Mouse (Mus musculus): ENCODE data around the gene Pzp. TPM values are rescaled to one million over a fixed set of nuclear protein-coding genes. Genes with fewer than 3 reads are reported as not detected.

The Pzp gene
- polyA plus RNA-seq, 2 experiments, result 0.06 TPM; not detected in 1

GRCm38 (mm10) chr6:128545402-128545801, 18.9 kb upstream of the Pzp start:
- Histone ChIP-seq H3K27me3 (ENCODE audit: control insufficient read depth, insufficient read depth, low read length) (no peaks in the 10 kb centered on the region), H3K9ac (ENCODE audit: low read depth, low read length, severe bottlenecking) (no peak overlapping the region), H3K9me3 (ENCODE audit: control insufficient read depth, low read length) (no peaks in the 10 kb centered on the region), H3K4me2 (replicated peaks; ENCODE audit: low read depth, low read length, severe bottlenecking) (no peak overlapping the region), H3K4me1 (ENCODE audit: control insufficient read depth, insufficient read depth, low read length) (no peaks in the 10 kb centered on the region), H3K36me3 (ENCODE audit: control insufficient read depth, insufficient read depth, low read length) (no peaks in the 10 kb centered on the region), H3K4me3 (replicated peaks; ENCODE audit: low read length) (no peak overlapping the region), H3K27ac (replicated peaks; ENCODE audit: low read depth, low read length) (no peak overlapping the region)
- WGBS, result 82% methylated on average over 4 of the region's 4 CpGs
- TF ChIP-seq POLR2A (IDR thresholded peaks at IDR 0.05; ENCODE audit: borderline replicate concordance, extremely low read depth, insufficient read depth, insufficient read length), result no peak
- DNase-seq (ENCODE audit: low spot score) (no peak), ATAC-seq (ENCODE audit: low FRiP score, low read depth) (no peak)

GRCm38 (mm10) chr6:128543226-128543625, 16.7 kb upstream of the Pzp start:
- 66% methylated on average over 13 of the region's 13 CpGs for WGBS
- Histone ChIP-seq H3K9me3 (ENCODE audit: control insufficient read depth, low read length) (no peaks in the 10 kb centered on the region), H3K4me2 (replicated peaks; ENCODE audit: low read depth, low read length, severe bottlenecking) (no peak overlapping the region), H3K4me1 (ENCODE audit: control insufficient read depth, insufficient read depth, low read length) (no peaks in the 10 kb centered on the region), H3K9ac (ENCODE audit: low read depth, low read length, severe bottlenecking) (no peak overlapping the region), H3K27me3 (ENCODE audit: control insufficient read depth, insufficient read depth, low read length) (no peaks in the 10 kb centered on the region), H3K4me3 (replicated peaks; ENCODE audit: low read length) (no peak overlapping the region), H3K27ac (replicated peaks; ENCODE audit: low read depth, low read length) (no peak overlapping the region), H3K36me3 (ENCODE audit: control insufficient read depth, insufficient read depth, low read length) (no peaks in the 10 kb centered on the region)
- no peak for DNase-seq (ENCODE audit: low spot score)
- ATAC-seq (ENCODE audit: low FRiP score, low read depth), result no peak
- TF ChIP-seq POLR2A (IDR thresholded peaks at IDR 0.05; ENCODE audit: borderline replicate concordance, extremely low read depth, insufficient read depth, insufficient read length), result no peak

GRCm38 (mm10) chr6:128535250-128535649, 8.7 kb upstream of the Pzp start:
- no peak for TF ChIP-seq POLR2A (IDR thresholded peaks at IDR 0.05; ENCODE audit: borderline replicate concordance, extremely low read depth, insufficient read depth, insufficient read length)
- 90% methylated on average over 2 of the region's 2 CpGs for WGBS
- DNase-seq (ENCODE audit: low spot score), result no peak
- Histone ChIP-seq H3K4me2 (replicated peaks; ENCODE audit: low read depth, low read length, severe bottlenecking) (no peak overlapping the region), H3K9me3 (ENCODE audit: control insufficient read depth, low read length) (no peaks in the 10 kb centered on the region), H3K36me3 (ENCODE audit: control insufficient read depth, insufficient read depth, low read length) (no peaks in the 10 kb centered on the region), H3K27ac (replicated peaks; ENCODE audit: low read depth, low read length) (no peak overlapping the region), H3K4me3 (replicated peaks; ENCODE audit: low read length) (no peak overlapping the region), H3K27me3 (ENCODE audit: control insufficient read depth, insufficient read depth, low read length) (no peaks in the 10 kb centered on the region), H3K4me1 (ENCODE audit: control insufficient read depth, insufficient read depth, low read length) (no peaks in the 10 kb centered on the region), H3K9ac (ENCODE audit: low read depth, low read length, severe bottlenecking) (no peak overlapping the region)
- ATAC-seq (ENCODE audit: low FRiP score, low read depth), result no peak

GRCm38 (mm10) chr6:128533296-128533695, 6.8 kb upstream of the Pzp start:
- H3K4me3 ChIP-seq (replicated peaks; ENCODE audit: low read length), result no peak overlapping the region
- H3K9ac ChIP-seq (ENCODE audit: low read depth, low read length, severe bottlenecking), result no peak overlapping the region
- no peak overlapping the region for H3K4me2 ChIP-seq (replicated peaks; ENCODE audit: low read depth, low read length, severe bottlenecking)
- no peak for TF ChIP-seq POLR2A (IDR thresholded peaks at IDR 0.05; ENCODE audit: borderline replicate concordance, extremely low read depth, insufficient read depth, insufficient read length)
- ATAC-seq (ENCODE audit: low FRiP score, low read depth), result no peak
- 86% methylated on average over 6 of the region's 6 CpGs for WGBS
- H3K27me3 ChIP-seq (ENCODE audit: control insufficient read depth, insufficient read depth, low read length), result no peaks in the 10 kb centered on the region
- no peaks in the 10 kb centered on the region for H3K9me3 ChIP-seq (ENCODE audit: control insufficient read depth, low read length)
- no peak overlapping the region for H3K27ac ChIP-seq (replicated peaks; ENCODE audit: low read depth, low read length)
- H3K36me3 ChIP-seq (ENCODE audit: control insufficient read depth, insufficient read depth, low read length), result no peaks in the 10 kb centered on the region
- H3K4me1 ChIP-seq (ENCODE audit: control insufficient read depth, insufficient read depth, low read length), result no peaks in the 10 kb centered on the region
- DNase-seq (ENCODE audit: low spot score), result no peak

- no peak for ATAC-seq (ENCODE audit: low FRiP score, low read depth)
- no peaks in the 10 kb centered on the region for H3K27me3 ChIP-seq (ENCODE audit: control insufficient read depth, insufficient read depth, low read length)
- H3K4me2 ChIP-seq (replicated peaks; ENCODE audit: low read depth, low read length, severe bottlenecking), result no peak overlapping the region
- H3K36me3 ChIP-seq (ENCODE audit: control insufficient read depth, insufficient read depth, low read length), result no peaks in the 10 kb centered on the region
- H3K9me3 ChIP-seq (ENCODE audit: control insufficient read depth, low read length), result no peaks in the 10 kb centered on the region
- TF ChIP-seq POLR2A (IDR thresholded peaks at IDR 0.05; ENCODE audit: borderline replicate concordance, extremely low read depth, insufficient read depth, insufficient read length), result no peak
- no peak for DNase-seq (ENCODE audit: low spot score)
- H3K4me3 ChIP-seq (replicated peaks; ENCODE audit: low read length), result no peak overlapping the region
- no peak overlapping the region for H3K9ac ChIP-seq (ENCODE audit: low read depth, low read length, severe bottlenecking)
- whole genome bisulfite sequencing, result 88% methylated on average over 9 of the region's 9 CpGs
- H3K27ac ChIP-seq (replicated peaks; ENCODE audit: low read depth, low read length), result no peak overlapping the region
- H3K4me1 ChIP-seq (ENCODE audit: control insufficient read depth, insufficient read depth, low read length), result no peaks in the 10 kb centered on the region
Observed at GRCm38 (mm10) chr6:128532701-128533100, 6.2 kb upstream of the Pzp start.

- Histone ChIP-seq H3K27me3 (ENCODE audit: control insufficient read depth, insufficient read depth, low read length) (no peaks in the 10 kb centered on the region), H3K9me3 (ENCODE audit: control insufficient read depth, low read length) (no peaks in the 10 kb centered on the region), H3K4me3 (replicated peaks; ENCODE audit: low read length) (no peak overlapping the region), H3K27ac (replicated peaks; ENCODE audit: low read depth, low read length) (no peak overlapping the region), H3K9ac (ENCODE audit: low read depth, low read length, severe bottlenecking) (no peak overlapping the region), H3K4me2 (replicated peaks; ENCODE audit: low read depth, low read length, severe bottlenecking) (no peak overlapping the region), H3K4me1 (ENCODE audit: control insufficient read depth, insufficient read depth, low read length) (no peaks in the 10 kb centered on the region), H3K36me3 (ENCODE audit: control insufficient read depth, insufficient read depth, low read length) (no peaks in the 10 kb centered on the region)
- WGBS, result 48% methylated on average over 4 of the region's 4 CpGs
- no peak; the same call in 1 of the 2 replicates for ATAC-seq (ENCODE audit: low FRiP score, low read depth)
- TF ChIP-seq POLR2A (IDR thresholded peaks at IDR 0.05; ENCODE audit: borderline replicate concordance, extremely low read depth, insufficient read depth, insufficient read length), result no peak
- no peak for DNase-seq (ENCODE audit: low spot score)
Observed at GRCm38 (mm10) chr6:128528491-128528890, 2.0 kb upstream of the Pzp start.
